Mouse (Mus musculus) megakaryocyte-erythroid progenitor cell, adult 5 weeks (primary cell): ENCODE measurements around the gene Olfr113. TPM values are rescaled to one million over a fixed set of nuclear protein-coding genes. Genes with fewer than 3 reads are reported as not detected.

Source experiments
- polyA plus RNA-seq: library from polyadenylated mRNA; stranded (reverse); fragments of >175 nt; gene quantifications from 2 replicates; pipeline ENCODE4 v1.2.3, GENCODE M21; 2012

Gene Olfr113
- polyA plus RNA-seq = not detected in 2 replicates

GRCm38 (mm10) chr17:37577563-37577962 is at the start of gene Olfr113:
Olfr113 (minus strand) TSS chr17:37577663.

DNA sequence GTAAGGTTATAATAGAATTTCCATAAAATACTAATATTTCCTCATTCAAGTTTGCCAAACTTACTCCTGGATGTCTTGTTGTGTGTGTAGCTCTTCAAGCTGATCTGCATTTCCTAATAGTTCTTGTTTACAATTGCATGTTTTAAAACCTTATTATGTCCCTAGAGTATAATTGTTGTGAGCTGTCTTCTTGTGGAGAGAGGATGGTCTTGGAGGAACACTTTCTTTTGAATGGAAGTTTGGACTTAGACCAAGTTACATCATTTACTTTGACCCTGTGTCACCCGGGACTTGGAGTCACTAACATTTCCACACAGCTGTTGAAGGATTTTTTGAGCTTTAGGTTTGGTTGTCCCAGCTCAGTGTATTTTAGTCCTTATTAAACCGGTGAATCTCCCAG is 49.5 kb upstream of the Olfr113 start, which contains the start of the genes Olfr115 and Olfr116:
Gene Olfr115, minus strand, starts transcription at position 101 of the 400 bp plus-strand sequence.
Gene Olfr116, minus strand, starts transcription at position 191 of the 400 bp plus-strand sequence.

DNA sequence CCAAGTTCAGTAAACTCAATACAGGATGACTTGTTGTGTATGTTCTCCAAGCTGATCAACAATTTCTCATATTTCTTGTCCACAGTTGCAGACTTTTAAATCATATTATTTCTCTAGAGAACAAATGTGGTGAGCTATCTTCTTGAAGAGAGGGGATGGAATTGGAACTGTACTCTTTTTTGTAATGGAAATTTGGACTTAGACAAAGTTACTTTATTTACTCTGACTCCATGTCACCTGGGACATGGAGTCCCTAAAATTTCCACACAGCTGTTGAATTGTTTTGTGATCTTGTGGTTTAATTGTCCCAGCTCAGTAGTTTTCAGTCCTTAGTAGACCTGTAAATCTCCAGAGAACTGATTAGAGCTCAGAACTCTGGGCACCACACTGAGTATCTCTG is 15.2 kb upstream of the Olfr113 start, which contains the start of gene Olfr114:
Gene Olfr114, minus strand, starts transcription at position 101 of the 400 bp plus-strand sequence.

GRCm38 (mm10) chr17:37569351-37569750 is 8.1 kb downstream of the Olfr113 start, which contains the start of gene Olfr112:
Olfr112 (minus strand) TSS chr17:37569451.

Other genes starting within 250 kb of the Olfr113 start
- not detected in 2 replicates for gene Olfr103, start 238.0 kb downstream of the Olfr113 start, polyA plus RNA-seq
- not detected in 2 replicates for gene Olfr104-ps, start 218.1 kb downstream of the Olfr113 start, polyA plus RNA-seq
- 0.03 TPM in 1 of 2 replicates, not detected in the other for gene Olfr105-ps, start 198.6 kb downstream of the Olfr113 start, polyA plus RNA-seq
- not detected in 2 replicates for gene Olfr106-ps, start 187.3 kb downstream of the Olfr113 start, polyA plus RNA-seq
- gene Olfr107, start 178.4 kb downstream of the Olfr113 start, polyA plus RNA-seq = not detected in 2 replicates
- not detected in 2 replicates for gene Olfr108, start 132.2 kb downstream of the Olfr113 start, polyA plus RNA-seq
- not detected in 2 replicates for gene Olfr109, start 118.7 kb downstream of the Olfr113 start, polyA plus RNA-seq
- gene H2-M2, start 94.1 kb downstream of the Olfr113 start, polyA plus RNA-seq = not detected in 2 replicates
- gene Olfr110, start 85.2 kb downstream of the Olfr113 start, polyA plus RNA-seq = not detected in 2 replicates
- gene Olfr111, start 69.6 kb downstream of the Olfr113 start, polyA plus RNA-seq = not detected in 2 replicates
- not detected in 2 replicates for gene Olfr112, start 8.2 kb downstream of the Olfr113 start, polyA plus RNA-seq
- gene Olfr114, start 15.1 kb upstream of the Olfr113 start, polyA plus RNA-seq = not detected in 2 replicates
- not detected in 2 replicates for gene Olfr115, start 49.4 kb upstream of the Olfr113 start, polyA plus RNA-seq
- gene Olfr116, start 49.5 kb upstream of the Olfr113 start, polyA plus RNA-seq = not detected in 2 replicates
- not detected in 2 replicates for gene Olfr117, start 86.1 kb upstream of the Olfr113 start, polyA plus RNA-seq
- gene Olfr118, start 89.3 kb upstream of the Olfr113 start, polyA plus RNA-seq = not detected in 2 replicates
- not detected in 2 replicates for gene Olfr119, start 118.9 kb upstream of the Olfr113 start, polyA plus RNA-seq
- not detected in 2 replicates for gene Olfr120, start 144.1 kb upstream of the Olfr113 start, polyA plus RNA-seq
- not detected in 2 replicates for gene Olfr121, start 171.2 kb upstream of the Olfr113 start, polyA plus RNA-seq
- not detected in 2 replicates for gene Olfr122, start 190.9 kb upstream of the Olfr113 start, polyA plus RNA-seq
- gene Olfr123, start 215.9 kb upstream of the Olfr113 start, polyA plus RNA-seq = not detected in 2 replicates
- gene Olfr124, start 222.2 kb upstream of the Olfr113 start, polyA plus RNA-seq = not detected in 2 replicates